Mouse (Mus musculus): Measurements from ENCODE around the gene Zswim7.
"Not testable (repeated sequence)": the region's sequence is repeated elsewhere in the genome, so short reads cannot be mapped to it uniquely, and the experiment has no call there.

Zswim7 gene

DNA sequence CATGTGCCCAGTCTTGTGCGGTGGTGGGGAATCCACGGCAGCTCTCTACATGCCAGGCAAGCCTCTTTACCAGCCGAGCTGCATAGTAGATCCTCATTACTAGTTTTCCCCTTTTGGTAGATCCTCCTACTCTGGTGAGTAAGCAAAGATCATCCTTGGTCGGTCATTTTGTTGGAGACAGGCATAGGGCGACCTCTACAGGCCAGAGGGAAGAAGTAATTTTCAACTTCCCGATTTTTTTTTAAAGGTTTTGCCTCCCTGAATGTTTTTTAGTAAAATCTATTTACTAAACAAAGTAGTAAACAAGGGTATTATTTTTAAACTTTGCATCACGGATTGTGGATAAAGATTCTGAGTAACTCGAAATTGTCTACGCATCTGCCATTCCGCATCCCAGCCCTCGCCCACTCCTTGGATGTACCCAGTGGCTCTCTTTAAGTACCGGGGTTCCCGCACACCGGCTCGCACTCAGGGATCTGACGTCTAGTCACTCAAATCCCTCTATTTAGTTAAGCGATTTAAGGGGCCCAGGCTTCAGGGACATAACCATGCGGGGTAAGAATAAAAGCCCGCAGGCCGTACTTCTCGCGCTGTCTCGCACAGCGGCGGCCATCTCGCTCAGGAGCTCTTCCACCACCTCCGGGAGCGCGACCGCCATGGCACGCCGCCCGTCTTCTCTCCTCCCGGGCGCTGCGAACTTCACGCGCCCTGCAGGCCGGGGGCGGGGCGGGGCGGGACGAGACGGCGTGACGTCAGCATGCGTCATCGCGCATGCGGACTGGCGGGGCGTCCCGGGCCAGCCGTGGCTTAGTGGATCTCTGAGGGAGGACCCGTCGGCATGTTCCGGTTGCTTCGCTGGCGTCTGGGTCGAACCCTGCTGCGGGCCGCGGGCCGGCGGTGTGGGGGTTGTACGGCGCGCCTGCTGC is at the start of gene Zswim7, which contains the start of gene Ttc19:
Gene Zswim7, minus strand, starts transcription at position 701 of the 926 bp plus-strand sequence.
Gene Ttc19, plus strand, starts transcription at position 799 of the 926 bp plus-strand sequence.
- peak; percentile 58 to 83 for DNase-seq (ENCODE audit: low read depth in 1 of 2, low spot score in 2 of 2)

GRCm38 (mm10) chr11:62323659-62324058 is 42.5 kb upstream of the Zswim7 start:
- DNase-seq (ENCODE audit: low read depth in 1 of 2, low spot score in 2 of 2) = no peak

DNA sequence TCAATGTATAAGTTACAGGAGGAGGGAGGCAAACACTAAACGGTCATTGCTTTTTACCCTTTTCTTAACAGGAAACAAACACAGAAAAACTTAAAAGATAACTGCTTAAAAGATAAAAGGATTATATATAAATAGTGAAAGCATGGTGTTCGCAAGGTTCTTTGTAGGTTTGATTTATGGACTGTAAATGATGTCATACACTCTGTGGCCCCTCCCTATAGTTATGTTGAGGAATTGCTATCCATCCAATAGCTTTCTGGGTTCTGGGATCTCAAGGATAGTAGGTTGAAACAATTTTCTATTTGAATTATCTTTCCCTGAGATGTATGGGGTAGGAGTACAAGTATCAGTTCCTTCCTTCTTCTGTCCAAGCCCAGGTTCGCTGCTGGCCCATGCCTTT is 38.9 kb upstream of the Zswim7 start:
- DNase-seq (ENCODE audit: low read depth in 1 of 2, low spot score in 2 of 2) = no peak

DNA sequence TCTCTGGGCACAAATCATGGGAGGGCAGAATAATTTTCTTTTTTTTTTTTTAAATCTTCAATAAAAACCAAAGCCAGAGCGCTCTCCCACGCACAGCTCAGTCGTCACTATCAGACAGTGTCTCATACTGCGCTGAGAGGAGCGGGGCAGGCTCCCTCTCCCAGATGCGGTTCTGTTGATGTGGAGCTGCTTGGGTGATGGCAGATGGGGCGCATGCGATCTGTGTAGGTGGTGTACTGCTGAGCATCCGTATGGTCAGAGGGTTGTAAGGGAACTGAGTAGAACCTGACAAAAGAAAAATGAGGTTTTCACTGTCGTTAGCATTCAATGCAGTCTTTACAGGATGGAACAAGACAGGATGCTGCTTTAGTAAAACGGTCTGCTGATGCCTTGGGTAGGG is 36.6 kb upstream of the Zswim7 start:
- DNase-seq (ENCODE audit: low read depth in 1 of 2, low spot score in 2 of 2) = no peak

DNA sequence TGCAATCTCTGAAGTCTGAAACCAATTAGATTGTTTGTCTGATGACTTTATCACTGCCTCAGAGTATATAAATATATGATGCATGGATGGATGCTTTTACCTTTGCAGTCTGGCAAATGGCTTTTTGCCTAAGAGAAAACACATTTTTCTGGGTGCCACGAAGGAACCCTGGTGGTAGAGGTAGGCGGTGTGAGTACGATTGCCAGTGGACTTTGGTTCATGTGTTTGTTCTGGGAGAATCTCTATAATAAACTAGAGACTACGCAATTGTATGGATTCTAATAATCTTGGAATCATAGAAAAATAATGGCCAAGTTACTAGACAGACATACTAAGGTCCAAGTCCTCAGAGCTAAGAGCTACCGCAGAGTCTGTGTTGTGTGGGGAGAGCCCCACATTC is 33.8 kb upstream of the Zswim7 start:
- no peak for DNase-seq (ENCODE audit: low read depth in 1 of 2, low spot score in 2 of 2)

DNA sequence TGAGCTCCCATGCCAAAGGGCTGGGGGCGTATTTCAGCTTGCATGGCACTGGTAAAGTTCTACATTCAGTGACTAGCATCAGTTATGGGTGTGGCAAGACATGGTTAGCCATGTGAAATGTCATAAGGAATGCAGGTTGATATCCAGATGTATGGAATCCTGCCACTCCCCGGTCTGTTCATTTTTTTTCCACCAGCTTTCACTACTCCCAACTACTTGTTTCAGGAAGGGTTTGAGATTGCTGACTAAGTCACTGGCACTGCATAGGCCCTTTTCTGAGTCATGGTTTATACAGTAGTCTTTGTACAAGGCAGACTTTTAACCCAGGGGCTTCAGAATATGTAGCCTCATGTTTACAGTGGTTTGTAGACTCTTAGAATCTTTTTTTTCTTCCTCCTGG is 28.1 kb upstream of the Zswim7 start:
- DNase-seq (ENCODE audit: low read depth in 1 of 2, low spot score in 2 of 2) = no peak

DNA sequence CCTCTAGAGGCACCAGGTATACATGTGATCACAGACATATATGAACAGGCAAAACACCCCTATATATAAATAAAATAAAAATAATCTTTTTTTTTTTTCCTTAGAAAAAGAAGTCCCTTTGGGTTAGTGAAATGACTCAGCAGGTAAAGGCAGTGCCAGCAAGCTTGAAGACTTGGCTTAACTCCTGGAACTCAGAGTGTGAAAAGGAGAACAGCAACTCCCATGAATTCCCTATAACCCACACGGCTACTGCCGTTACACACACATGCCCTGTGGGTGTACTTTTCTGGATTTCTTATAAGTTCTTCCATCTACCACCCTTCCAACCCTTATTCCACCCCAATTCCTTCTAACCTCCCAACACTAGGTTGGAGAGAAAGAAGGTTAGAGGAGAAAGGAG is 24.7 kb upstream of the Zswim7 start:
- DNase-seq (ENCODE audit: low read depth in 1 of 2, low spot score in 2 of 2) = no peak

DNA sequence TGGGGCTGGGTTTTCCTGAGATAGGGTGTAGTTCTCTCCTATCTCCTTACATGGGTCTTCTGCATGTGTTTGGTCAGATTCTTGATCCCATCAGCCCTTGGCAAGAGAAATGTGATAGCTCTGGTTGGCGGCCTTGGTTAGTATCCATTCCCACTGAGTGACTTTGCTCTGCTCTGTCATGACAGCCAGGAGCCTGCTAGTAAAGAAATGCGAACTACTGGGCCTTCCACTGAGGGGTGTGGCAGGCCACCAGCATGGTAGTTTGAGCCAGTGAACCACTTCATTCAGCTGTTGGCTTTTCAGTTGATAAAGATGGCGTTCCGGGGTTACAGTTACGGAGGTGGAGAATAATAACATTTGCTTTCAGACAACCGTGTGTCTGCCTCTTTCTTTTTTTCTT is 17.7 kb upstream of the Zswim7 start:
- DNase-seq (ENCODE audit: low read depth in 1 of 2, low spot score in 2 of 2) = no peak

DNA sequence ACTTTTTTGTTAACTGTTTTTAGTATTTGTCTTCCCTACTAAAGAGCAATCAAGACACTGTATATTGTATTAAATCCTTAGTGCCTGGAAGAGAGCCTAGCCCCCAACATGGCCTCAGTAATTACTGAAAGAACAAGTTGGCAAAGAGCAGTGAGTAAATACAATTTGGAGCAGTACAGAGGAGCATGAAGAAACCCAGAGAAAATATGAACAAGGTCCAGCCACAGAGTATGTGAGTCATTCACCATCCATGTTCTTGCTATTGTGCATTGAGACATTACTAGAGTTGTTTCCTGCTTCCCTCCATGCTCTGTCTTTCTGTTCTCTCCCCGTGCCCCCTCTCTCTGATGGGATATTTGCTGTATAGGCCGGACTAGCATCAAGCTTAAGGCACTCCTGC is 12.9 kb upstream of the Zswim7 start:
- DNase-seq (ENCODE audit: low read depth in 1 of 2, low spot score in 2 of 2) = no peak

- no peak for DNase-seq (ENCODE audit: low read depth in 1 of 2, low spot score in 2 of 2)
Observed at GRCm38 (mm10) chr11:62287700-62288099, 6.5 kb upstream of the Zswim7 start.

- no peak for DNase-seq (ENCODE audit: low read depth in 1 of 2, low spot score in 2 of 2)
Observed at GRCm38 (mm10) chr11:62285020-62285419, 3.8 kb upstream of the Zswim7 start.

DNA sequence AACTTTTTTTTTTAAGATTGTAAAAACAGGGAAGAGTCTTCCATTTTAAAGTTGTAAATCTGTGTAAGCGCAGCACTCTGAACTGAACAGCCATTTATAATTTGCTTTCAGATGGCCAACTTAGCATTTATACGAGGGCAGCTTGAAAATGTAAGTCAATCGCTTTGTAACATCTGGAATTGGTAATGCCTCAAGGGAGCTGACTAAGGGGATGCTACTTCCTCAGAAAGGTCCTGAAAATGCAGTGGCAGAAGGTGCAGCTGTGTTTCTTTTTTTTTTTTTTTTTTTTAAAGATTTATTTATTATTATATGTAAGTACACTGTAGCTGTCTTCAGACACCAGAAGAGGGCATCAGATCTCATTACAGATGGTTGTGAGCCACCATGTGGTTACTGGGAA is 2.8 kb upstream of the Zswim7 start:
- DNase-seq (ENCODE audit: low read depth in 1 of 2, low spot score in 2 of 2) = not testable (repeated sequence)

- no peak for DNase-seq (ENCODE audit: low read depth in 1 of 2, low spot score in 2 of 2)
Observed at GRCm38 (mm10) chr11:62281601-62281997, 424 bp upstream of the Zswim7 start.

DNA sequence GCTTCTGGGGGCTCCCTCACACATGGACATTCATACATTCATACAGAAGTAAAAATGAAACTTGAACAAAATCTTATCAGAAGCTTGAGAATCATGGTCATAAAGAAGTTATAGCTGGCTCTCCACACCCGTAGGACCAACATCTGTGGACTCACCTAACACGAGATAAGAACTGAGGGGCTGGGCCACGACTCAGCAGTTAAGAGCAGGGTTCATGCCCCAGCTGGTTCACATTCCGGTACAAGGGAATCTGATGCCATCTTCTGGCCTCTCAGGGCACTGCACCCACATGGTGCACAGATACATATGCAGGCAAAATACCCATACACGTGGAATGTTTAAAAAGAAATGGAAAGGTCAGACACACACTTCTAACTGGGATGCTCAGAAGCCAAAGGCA is 3.1 kb downstream of the Zswim7 start:
- DNase-seq (ENCODE audit: low read depth in 1 of 2, low spot score in 2 of 2) = peak; percentile 55 to 67

DNA sequence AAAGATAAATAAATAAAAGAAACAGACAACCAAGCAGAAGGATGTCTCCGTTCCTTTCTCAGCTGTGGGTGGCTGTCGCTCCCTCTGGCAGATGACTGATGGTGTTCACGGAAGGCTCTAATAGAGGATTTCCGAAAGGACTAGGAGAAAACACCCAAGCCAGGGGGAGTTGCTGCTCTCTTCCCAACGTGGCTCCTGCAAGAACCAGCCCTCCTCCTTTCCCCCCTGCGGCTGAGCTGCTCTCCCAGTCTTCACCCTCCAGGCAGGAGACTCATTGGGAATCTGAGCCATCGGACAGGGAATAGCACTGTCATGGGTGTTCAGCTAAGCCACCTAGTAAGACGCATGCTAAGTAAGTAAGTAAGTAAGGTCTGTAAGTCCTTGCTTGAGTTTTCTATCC is 4.1 kb downstream of the Zswim7 start:
- no peak for DNase-seq (ENCODE audit: low read depth in 1 of 2, low spot score in 2 of 2)

DNA sequence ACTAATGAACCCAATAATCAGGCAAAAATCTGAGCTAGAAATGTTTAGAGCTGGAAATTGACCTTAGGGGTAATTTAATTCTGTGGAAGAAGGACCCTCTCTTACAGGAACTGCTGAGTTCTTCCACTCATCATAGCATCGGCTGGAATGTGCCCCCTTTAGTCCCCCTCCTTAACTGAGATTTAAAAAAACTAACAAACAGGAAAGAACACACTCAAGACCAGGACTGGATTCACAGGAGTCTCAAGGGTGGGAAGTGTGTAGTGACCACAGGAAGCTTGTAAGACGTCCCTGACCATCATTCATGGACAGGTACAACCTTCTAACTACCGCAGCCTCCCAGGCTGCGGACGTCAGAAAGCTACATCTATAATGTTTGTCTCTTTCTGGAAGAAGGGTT is 10.3 kb downstream of the Zswim7 start:
- DNase-seq (ENCODE audit: low read depth in 1 of 2, low spot score in 2 of 2) = no peak

- DNase-seq (ENCODE audit: low read depth in 1 of 2, low spot score in 2 of 2) = no peak
Observed at GRCm38 (mm10) chr11:62269097-62269496, 12.1 kb downstream of the Zswim7 start.

- DNase-seq (ENCODE audit: low read depth in 1 of 2, low spot score in 2 of 2) = no peak
Observed at GRCm38 (mm10) chr11:62268381-62268780, 12.8 kb downstream of the Zswim7 start.

DNA sequence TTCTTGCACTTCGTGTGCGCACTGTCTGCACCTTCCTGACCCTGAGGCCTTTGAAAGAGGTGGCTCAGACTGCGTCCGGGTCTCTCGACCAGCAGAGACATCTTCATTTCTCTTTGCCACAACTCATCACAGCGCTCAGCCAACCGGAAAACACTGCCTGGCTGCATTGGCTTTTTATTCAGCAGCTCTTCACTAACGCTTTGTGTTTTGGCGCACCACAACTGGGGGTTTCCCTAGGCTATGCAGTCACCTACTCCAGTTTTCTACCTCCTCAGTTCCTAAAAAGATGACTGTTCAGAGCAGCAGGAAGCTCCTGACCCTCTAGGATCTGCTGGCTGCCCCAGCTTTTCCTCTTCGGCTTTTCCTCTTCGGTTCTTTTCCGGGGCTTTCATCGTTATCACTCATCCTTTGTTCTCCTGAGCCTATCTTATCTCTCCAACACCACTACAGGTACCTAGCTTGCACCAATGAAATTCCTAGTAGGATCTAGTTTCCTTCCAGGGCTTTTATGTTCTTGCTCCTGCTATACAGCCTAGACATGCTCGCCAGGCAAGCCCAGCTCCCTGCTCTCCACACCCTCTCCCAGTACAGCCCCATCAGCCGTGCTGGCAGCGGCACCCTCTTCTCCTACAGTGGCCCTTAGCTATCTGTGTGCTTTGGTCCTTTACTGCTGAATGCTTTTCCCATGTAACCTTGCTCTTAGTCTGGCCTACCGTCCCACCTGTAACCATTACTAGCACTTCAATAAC is 14.5 kb downstream of the Zswim7 start:
- DNase-seq (ENCODE audit: low read depth in 1 of 2, low spot score in 2 of 2) = no peak

GRCm38 (mm10) chr11:62265642-62266041 is 15.5 kb downstream of the Zswim7 start:
- DNase-seq (ENCODE audit: low read depth in 1 of 2, low spot score in 2 of 2) = no peak

- DNase-seq (ENCODE audit: low read depth in 1 of 2, low spot score in 2 of 2) = no peak
Observed at GRCm38 (mm10) chr11:62264018-62264417, 17.2 kb downstream of the Zswim7 start.

- no peak for DNase-seq (ENCODE audit: low read depth in 1 of 2, low spot score in 2 of 2)
Observed at GRCm38 (mm10) chr11:62263599-62263998, 17.6 kb downstream of the Zswim7 start.

Measured in monocyte, adult 2 months (primary cell).